Mouse (Mus musculus) megakaryocyte, embryonic 14.5 days (primary cell): ENCODE data around the gene Gjb4. TPM values are rescaled to one million over a fixed set of nuclear protein-coding genes. Genes with fewer than 3 reads are reported as not detected.

Source experiments
- H3K27me3 ChIP-seq: replicated peaks from 2 replicates; pipeline ENCODE3; 2012; ENCODE audit warnings: inconsistent platforms
- H3K36me3 ChIP-seq: replicated peaks from 2 replicates; pipeline ENCODE3; 2012; ENCODE audit warnings: low read length, inconsistent platforms, mixed read lengths
- H3K4me1 ChIP-seq: 2 replicates; pipeline ENCODE4 v1.6.1; 2012; ENCODE audit warnings: inconsistent platforms
- H3K4me3 ChIP-seq: replicated peaks from 2 replicates; pipeline ENCODE3; 2012; ENCODE audit warnings: moderate library complexity, mild to moderate bottlenecking, inconsistent platforms
- H3K9me3 ChIP-seq: 2 replicates; pipeline ENCODE4 v1.6.1; 2012; ENCODE audit warnings: inconsistent platforms
- FLI1 ChIP-seq: IDR thresholded peaks from 2 replicates; pipeline ENCODE4 v1.6.1; 2012; ENCODE audit warnings: low read length, inconsistent platforms, mixed read lengths
- GATA1 ChIP-seq: IDR thresholded peaks from 3 replicates; pipeline ENCODE4 v1.6.1; 2012; ENCODE audit warnings: mixed read lengths, low read length, inconsistent platforms, borderline replicate concordance
- polyA plus RNA-seq: library from polyadenylated mRNA; stranded (reverse); fragments of >175 nt; gene quantifications from 2 replicates; pipeline ENCODE4 v1.2.3, GENCODE M21; 2012; ENCODE audit warnings: low replicate concordance; ENCODE audit not compliant: insufficient read depth

Gene Gjb4
- polyA plus RNA-seq = not detected in 2 replicates

DNA sequence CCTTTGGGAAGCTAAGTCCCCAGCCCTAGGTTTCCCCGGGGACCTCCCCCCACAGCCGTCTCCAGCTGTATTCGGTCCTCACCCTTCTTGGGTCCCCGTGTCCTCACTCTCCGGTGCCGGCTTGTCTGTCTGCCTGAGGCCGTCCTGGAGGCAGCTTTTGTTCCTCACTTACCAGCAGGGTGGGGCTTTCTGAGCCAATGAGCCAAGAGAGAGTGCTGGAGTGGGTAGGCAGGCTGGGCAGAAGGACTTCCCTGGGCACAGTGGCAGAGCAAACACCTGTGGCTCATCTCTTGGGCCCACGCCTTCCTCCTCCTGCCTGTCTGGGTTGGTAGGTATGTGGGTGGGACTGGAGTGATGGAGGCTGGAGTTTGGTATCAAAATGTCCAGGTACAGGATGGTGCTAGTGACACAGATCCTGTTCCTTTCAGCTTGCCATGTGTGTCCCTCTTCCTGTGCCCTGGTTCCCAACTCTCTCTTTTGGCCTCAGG lies at the start of gene Gjb4:
Gene Gjb4, minus strand, starts transcription at position 131 of the 488 bp plus-strand sequence.
- Histone ChIP-seq H3K4me1 (peaks cover 3% of the 10 kb centered on the region; the same call in 1 of the 2 replicates), H3K9me3 (no peaks in the 10 kb centered on the region), H3K27me3 (peaks cover 17% of the 10 kb centered on the region), H3K36me3 (peaks cover 20% of the 10 kb centered on the region), H3K4me3 (peak within 1 kb of the TSS; percentile 81)
- TF ChIP-seq GATA1 (no peak), FLI1 (no peak)

DNA sequence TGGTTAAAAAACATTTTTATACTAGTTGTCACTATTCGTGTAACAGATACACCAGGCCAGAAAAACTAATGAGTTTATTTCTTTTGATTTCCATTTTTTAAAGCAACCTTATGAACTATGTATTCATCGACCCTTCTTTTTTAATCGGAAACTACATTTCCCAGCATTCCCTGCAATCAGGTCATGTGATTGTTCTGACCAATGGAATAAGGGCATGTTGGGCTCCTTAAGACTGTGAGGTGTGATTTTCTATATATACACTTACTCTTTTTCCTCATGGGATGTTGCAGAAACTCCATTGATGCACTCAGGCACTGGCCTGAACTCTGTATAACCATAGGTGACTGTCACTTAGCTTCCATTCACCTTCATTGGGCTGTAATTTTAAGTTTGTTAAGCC lies 48.7 kb upstream of the Gjb4 start:
- H3K9me3 ChIP-seq = peaks cover 22% of the 10 kb centered on the region
- no peaks in the 10 kb centered on the region for H3K4me1 ChIP-seq
- no peak overlapping the region for H3K4me3 ChIP-seq
- TF ChIP-seq GATA1 (no peak), FLI1 (no peak)
- H3K27me3 ChIP-seq = no peaks in the 10 kb centered on the region
- no peaks in the 10 kb centered on the region for H3K36me3 ChIP-seq

DNA sequence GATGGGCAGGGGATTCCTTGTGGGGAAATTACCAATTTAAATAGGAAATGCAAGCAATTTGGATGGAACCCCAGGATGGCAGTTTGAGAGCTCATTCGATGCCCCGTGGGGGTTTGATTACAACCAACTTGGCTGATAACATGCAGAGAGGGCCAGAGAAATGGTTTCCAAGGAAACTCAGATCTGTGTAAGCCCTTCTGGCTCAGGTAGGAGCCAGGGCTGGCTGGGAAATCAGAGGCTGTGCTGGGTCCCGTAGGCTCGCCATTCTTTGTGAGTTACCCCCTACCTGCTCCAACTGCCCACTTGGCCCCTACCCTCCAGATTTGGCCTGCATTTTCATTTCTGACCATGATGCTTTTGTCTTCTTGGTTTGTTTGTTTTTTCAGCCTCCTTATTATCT lies 48.3 kb upstream of the Gjb4 start:
- Histone ChIP-seq H3K36me3 (no peaks in the 10 kb centered on the region), H3K4me3 (no peak overlapping the region), H3K27me3 (no peaks in the 10 kb centered on the region), H3K9me3 (peaks cover 22% of the 10 kb centered on the region), H3K4me1 (no peaks in the 10 kb centered on the region)
- TF ChIP-seq FLI1 (no peak), GATA1 (no peak)

DNA sequence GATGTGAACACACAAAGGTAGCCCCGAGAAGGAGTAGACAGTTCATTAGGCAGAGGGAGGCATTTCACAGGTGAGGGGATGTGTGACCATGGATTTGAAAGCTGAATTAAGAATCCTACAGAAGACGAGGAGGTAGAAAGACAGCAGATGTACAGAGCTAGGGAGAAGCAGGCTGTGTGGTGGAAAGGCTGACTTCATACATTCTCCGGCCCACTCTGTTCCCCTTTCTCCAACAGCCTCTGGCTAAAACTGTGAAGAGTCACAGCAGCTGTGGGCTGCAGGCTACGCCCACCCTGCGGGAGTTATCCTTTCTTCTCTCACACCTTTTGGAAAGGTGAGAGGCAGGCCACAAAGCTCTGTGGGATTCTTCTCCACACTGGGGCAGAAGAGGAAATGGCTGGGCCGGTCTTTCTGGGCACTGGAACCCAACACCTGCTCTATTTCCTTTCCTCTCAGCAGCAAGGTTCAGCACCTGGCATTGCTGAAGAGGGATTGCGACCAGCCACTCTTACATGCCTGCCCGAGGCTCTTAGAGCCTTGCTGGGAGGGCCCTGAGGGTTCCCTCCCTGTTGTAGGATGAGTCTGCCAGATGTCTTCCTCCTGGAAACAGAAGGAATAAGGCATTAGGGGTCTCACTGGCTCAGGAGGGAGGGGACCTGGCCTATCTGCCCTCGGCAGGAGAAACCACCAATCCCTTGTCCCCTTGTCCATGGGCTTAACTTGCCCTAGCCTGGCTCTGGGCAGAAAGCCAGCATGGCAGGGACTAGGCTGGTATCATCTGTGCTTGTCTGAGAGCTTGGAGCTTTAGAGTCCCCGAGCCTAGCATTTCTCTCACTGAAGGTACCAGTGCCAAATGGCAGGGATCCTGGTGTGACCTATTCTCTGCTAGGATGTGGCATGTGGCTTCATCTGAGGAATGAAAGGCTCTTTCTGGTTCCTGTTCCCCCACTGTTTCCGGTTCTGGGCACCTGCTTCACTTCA lies 46.6 kb upstream of the Gjb4 start:
- TF ChIP-seq FLI1 = no peak
- TF ChIP-seq GATA1 = no peak
- no peaks in the 10 kb centered on the region for H3K36me3 ChIP-seq
- no peaks in the 10 kb centered on the region for H3K27me3 ChIP-seq
- H3K4me1 ChIP-seq = no peaks in the 10 kb centered on the region
- no peak overlapping the region for H3K4me3 ChIP-seq
- peaks cover 14% of the 10 kb centered on the region for H3K9me3 ChIP-seq

DNA sequence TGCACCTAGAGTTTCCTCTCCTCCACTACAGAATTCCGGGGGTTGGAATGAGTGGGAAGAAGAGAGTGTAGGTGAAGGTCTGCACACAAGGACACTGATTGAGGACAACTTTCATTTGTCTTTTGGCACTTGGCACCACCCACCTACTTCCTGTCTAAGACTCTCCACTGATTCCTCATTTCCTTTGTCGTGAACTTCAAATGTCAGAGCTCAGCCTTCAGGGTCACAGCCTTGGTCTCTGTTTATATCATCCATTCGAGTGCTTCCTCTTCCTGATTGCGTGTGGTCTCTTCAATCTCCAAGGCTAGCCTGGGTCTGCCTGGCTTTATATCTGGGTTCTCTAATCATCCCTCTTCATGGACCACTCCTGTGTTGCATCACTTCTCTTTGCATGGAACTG lies 41.7 kb upstream of the Gjb4 start:
- H3K4me3 ChIP-seq = no peak overlapping the region
- H3K4me1 ChIP-seq = no peaks in the 10 kb centered on the region
- no peaks in the 10 kb centered on the region for H3K27me3 ChIP-seq
- H3K9me3 ChIP-seq = peaks cover 5% of the 10 kb centered on the region
- no peak for TF ChIP-seq GATA1
- no peaks in the 10 kb centered on the region for H3K36me3 ChIP-seq

DNA sequence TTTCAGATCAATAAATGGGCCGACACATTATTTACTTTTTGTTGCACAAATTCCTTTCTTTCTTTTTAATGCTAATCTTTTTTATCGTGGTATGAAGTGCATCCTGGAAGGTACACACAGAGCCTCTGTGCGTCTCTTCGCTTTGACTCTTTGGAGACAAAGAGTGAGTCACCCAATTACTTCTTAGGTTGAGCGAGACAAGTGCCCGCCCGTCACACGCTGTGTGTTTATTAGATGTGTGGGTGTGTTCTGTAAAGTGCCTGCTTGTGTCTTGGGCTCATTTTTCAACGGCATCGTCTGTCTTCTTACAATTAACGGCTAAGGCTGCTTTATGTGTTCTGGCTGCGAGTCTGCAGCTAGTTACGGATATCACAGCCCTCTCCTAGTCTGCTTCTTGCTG lies 35.8 kb upstream of the Gjb4 start:
- H3K4me1 ChIP-seq = no peaks in the 10 kb centered on the region
- no peak overlapping the region for H3K4me3 ChIP-seq
- no peaks in the 10 kb centered on the region for H3K36me3 ChIP-seq
- no peaks in the 10 kb centered on the region for H3K27me3 ChIP-seq
- TF ChIP-seq GATA1 (no peak), FLI1 (no peak)
- peaks cover 5% of the 10 kb centered on the region for H3K9me3 ChIP-seq

DNA sequence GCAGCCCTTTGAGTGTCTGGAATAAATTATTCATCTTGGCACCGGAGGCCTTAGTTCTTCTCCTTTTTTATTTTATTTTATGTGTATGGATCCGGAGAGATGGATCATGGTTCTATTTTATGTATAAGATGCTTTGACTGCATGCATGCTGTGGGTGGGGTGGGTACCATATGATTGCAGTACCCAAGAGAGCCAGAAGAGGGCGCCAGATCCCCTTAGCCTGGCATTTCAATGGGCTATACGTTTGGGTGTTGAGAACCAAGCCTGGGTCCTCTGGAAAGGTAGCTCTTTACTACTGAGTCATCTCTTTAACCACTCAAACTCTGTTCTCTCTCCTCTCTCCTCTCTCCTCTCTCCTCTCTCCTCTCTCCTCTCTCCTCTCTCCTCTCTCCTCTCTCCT lies 23.5 kb upstream of the Gjb4 start:
- Histone ChIP-seq H3K4me1 (no peaks in the 10 kb centered on the region), H3K36me3 (no peaks in the 10 kb centered on the region), H3K27me3 (no peaks in the 10 kb centered on the region), H3K4me3 (no peak overlapping the region), H3K9me3 (no peaks in the 10 kb centered on the region)
- TF ChIP-seq FLI1 (no peak), GATA1 (no peak)

DNA sequence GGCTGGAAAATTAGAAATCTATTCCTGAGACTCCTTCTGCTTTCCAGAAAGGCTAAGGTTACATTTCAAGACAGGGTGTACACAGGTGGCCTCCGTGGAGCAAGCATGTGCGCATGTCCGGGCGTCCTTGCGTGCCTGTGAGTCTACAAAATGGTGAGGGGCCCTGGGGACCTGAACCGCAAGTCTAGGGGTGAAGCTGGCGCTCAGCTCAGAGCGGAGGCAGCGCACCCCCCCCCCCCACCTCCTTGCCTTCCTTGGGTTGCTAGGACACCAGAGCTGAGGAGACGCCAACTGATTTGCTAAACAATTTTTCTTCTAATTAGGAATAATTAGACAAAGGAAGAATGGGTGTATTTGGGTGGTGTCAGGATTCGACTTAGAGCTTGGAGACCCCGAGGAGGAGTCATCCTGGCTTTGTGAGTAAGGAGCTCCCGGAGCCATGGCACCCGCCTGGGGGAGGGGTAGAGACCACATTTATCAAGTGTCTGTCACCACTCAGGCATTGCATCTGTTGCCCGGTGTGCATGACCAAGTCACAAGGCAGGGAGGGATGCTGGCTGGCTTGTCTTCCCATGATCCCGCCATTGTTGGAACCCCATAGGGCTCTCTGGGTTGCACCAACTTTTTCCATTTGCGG lies 21.8 kb upstream of the Gjb4 start:
- no peaks in the 10 kb centered on the region for H3K4me1 ChIP-seq
- TF ChIP-seq FLI1 (no peak), GATA1 (no peak)
- no peaks in the 10 kb centered on the region for H3K9me3 ChIP-seq
- no peaks in the 10 kb centered on the region for H3K36me3 ChIP-seq
- peaks cover 4% of the 10 kb centered on the region for H3K27me3 ChIP-seq
- H3K4me3 ChIP-seq = no peak overlapping the region

DNA sequence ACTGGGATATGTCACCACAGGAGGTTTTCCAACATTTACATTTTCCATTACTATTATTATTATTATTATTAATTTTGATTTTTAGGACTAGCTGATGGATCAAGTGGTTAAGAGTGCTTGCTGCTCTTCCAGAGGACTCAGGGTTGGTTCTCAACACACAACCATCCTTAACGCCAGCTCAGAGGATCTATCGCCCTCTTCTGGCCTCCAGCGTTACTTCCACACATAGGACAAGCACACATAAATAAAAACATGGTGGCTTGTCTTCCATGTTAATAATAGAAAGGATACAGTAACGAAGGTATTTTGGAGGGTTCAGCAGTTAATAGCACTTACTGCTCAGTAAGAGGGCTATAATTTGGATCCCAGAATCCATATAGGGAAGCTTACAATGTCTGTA lies 20.8 kb upstream of the Gjb4 start:
- Histone ChIP-seq H3K4me1 (no peaks in the 10 kb centered on the region), H3K36me3 (no peaks in the 10 kb centered on the region), H3K9me3 (no peaks in the 10 kb centered on the region), H3K4me3 (no peak overlapping the region), H3K27me3 (peaks cover 6% of the 10 kb centered on the region)
- TF ChIP-seq FLI1 = no peak
- no peak for TF ChIP-seq GATA1

DNA sequence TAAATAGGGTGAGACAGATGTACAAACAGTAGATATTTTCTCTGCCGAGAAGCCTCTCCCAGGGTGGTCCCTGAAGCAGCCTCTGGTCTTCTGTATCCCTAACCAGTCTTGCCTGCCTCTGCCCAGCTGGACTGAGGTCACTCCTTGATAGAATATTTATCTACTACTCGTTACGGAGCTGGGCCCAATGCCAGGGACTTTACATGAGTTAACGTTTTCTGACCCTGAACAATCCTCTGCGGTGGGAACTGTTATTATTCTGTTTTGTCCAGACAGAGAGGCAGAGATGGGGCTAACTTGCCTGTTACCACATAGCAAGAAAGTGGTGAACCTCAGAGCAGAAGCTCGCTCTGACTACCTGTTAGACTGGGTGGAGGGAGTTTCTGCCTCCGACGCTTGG lies 19.6 kb upstream of the Gjb4 start:
- Histone ChIP-seq H3K4me1 (peaks cover under 1% of the 10 kb centered on the region; the same call in 1 of the 2 replicates), H3K9me3 (no peaks in the 10 kb centered on the region), H3K27me3 (peaks cover 16% of the 10 kb centered on the region), H3K36me3 (no peaks in the 10 kb centered on the region), H3K4me3 (no peak overlapping the region)
- TF ChIP-seq FLI1 (no peak), GATA1 (no peak)
